Mouse (Mus musculus): ENCODE measurements around the gene Tns1. TPM values are rescaled to one million over a fixed set of nuclear protein-coding genes. Genes with fewer than 3 reads are reported as not detected.

Gene Tns1
- polyA plus RNA-seq, 2 experiments from 2014 or later, result 21.7 to 23.3 TPM

GRCm38 (mm10) chr1:74012706-74013105 lies 111.5 kb downstream of the Tns1 start:
- no peak for ATAC-seq

GRCm38 (mm10) chr1:74009495-74009894 lies 114.8 kb downstream of the Tns1 start:
- no peak for ATAC-seq

- no peak for ATAC-seq
Measured at GRCm38 (mm10) chr1:74008966-74009365, 115.3 kb downstream of the Tns1 start.

GRCm38 (mm10) chr1:74008498-74008897 lies 115.8 kb downstream of the Tns1 start:
- no peak for ATAC-seq

GRCm38 (mm10) chr1:74007398-74008050 lies 116.7 kb downstream of the Tns1 start:
- peak; percentile 36 for ATAC-seq

- ATAC-seq, result no peak
Measured at GRCm38 (mm10) chr1:74005020-74005419, 119.2 kb downstream of the Tns1 start.

- ATAC-seq, result no peak
Measured at GRCm38 (mm10) chr1:74003723-74004122, 120.5 kb downstream of the Tns1 start.

GRCm38 (mm10) chr1:74001449-74001820 lies 122.8 kb downstream of the Tns1 start:
- ATAC-seq, result no peak

GRCm38 (mm10) chr1:74000810-74001448 lies 123.3 kb downstream of the Tns1 start:
- ATAC-seq, result no peak

- ATAC-seq, result no peak
Measured at GRCm38 (mm10) chr1:74000191-74000651, 124.0 kb downstream of the Tns1 start.

GRCm38 (mm10) chr1:73999533-73999932 lies 124.7 kb downstream of the Tns1 start:
- no peak for ATAC-seq

GRCm38 (mm10) chr1:73998925-73999375 lies 125.3 kb downstream of the Tns1 start:
- no peak for ATAC-seq

- ATAC-seq, result no peak
Measured at GRCm38 (mm10) chr1:73998131-73998865, 126.0 kb downstream of the Tns1 start.

- no peak for ATAC-seq
Measured at GRCm38 (mm10) chr1:73997341-73997740, 126.9 kb downstream of the Tns1 start.

- no peak for ATAC-seq
Measured at GRCm38 (mm10) chr1:73996650-73997049, 127.6 kb downstream of the Tns1 start.

GRCm38 (mm10) chr1:73996209-73996608 lies 128.0 kb downstream of the Tns1 start:
- no peak for ATAC-seq

- ATAC-seq, result no peak
Measured at GRCm38 (mm10) chr1:73995063-73995810, 129.0 kb downstream of the Tns1 start.

- no peak for ATAC-seq
Measured at GRCm38 (mm10) chr1:73993901-73994426, 130.3 kb downstream of the Tns1 start.

GRCm38 (mm10) chr1:73993279-73993678 lies 131.0 kb downstream of the Tns1 start:
- no peak for ATAC-seq

GRCm38 (mm10) chr1:73992201-73992938 lies 131.9 kb downstream of the Tns1 start:
- ATAC-seq, result no peak

GRCm38 (mm10) chr1:73991226-73991625 lies 133.0 kb downstream of the Tns1 start:
- ATAC-seq, result no peak

GRCm38 (mm10) chr1:73990024-73990423 lies 134.2 kb downstream of the Tns1 start:
- ATAC-seq, result no peak

All from activated CD4-positive, CD25-positive, alpha-beta regulatory T cell, adult 4 months (primary cell).